Mouse (Mus musculus) 416B (cell line): ENCODE data around the gene Cryz.

Experiments
- DNase-seq: peaks from one replicate; pipeline ENCODE4 v3.0.0; 2011; ENCODE audit warnings: low read depth

The Cryz gene

GRCm38 (mm10) chr3:154671013-154671412 is 74.5 kb downstream of the Cryz start:
- no peak for DNase-seq
